Mouse (Mus musculus): Measurements from ENCODE around the gene Abcc12. TPM values are rescaled to one million over a fixed set of nuclear protein-coding genes. Genes with fewer than 3 reads are reported as not detected.

The Abcc12 gene
- total and polyA plus RNA-seq, 3 experiments, result not detected

GRCm38 (mm10) chr8:86540906-86541305 is 39.6 kb downstream of the Abcc12 start:
- Histone ChIP-seq H3K4me3 (ENCODE audit: control insufficient read depth in 1 of 2, insufficient read depth in 1 of 2, low read depth in 2 of 2, low read length in 2 of 2) (no peak overlapping the region), H3K79me2 (ENCODE audit: control insufficient read depth, insufficient read depth, low read length, poor library complexity) (no peaks in the 10 kb centered on the region), H3K4me1 (ENCODE audit: control insufficient read depth in 1 of 2, insufficient read depth in 2 of 2, low read length in 2 of 2) (no peaks in the 10 kb centered on the region), H3K9ac (ENCODE audit: control insufficient read depth, low read depth, low read length, poor library complexity, severe bottlenecking) (no peak overlapping the region), H3K27ac (ENCODE audit: control insufficient read depth, low read depth, low read length) (no peak overlapping the region), H3K9me3 (replicated peaks; ENCODE audit: insufficient read depth, low read length) (no peaks in the 10 kb centered on the region), H3K27me3 (ENCODE audit: control insufficient read depth in 1 of 2, insufficient read depth in 2 of 2, low read length in 2 of 2) (no peaks in the 10 kb centered on the region; a peak in 1 of 4 replicates), H3K36me3 (ENCODE audit: control insufficient read depth in 1 of 2, insufficient read depth in 2 of 2, low read length in 2 of 2) (no peaks in the 10 kb centered on the region)
- TF ChIP-seq USF1 (IDR thresholded peaks at IDR 0.05; ENCODE audit: low read depth, low read length), result no peak
- no peak for TF ChIP-seq GATA1 (IDR thresholded peaks at IDR 0.05; ENCODE audit: low read depth, low read length)
- TF ChIP-seq USF2 (IDR thresholded peaks at IDR 0.05; ENCODE audit: borderline replicate concordance in 1 of 2, insufficient read depth in 1 of 2, low read depth in 1 of 2, low read length in 2 of 2), result no peak
- TF ChIP-seq ZMIZ1 (IDR thresholded peaks at IDR 0.05; ENCODE audit: low read depth, low read length), result no peak
- no peak for TF ChIP-seq TCF12 (IDR thresholded peaks at IDR 0.05; ENCODE audit: low read depth, low read length)
- no peak for TF ChIP-seq MAZ (IDR thresholded peaks at IDR 0.05; ENCODE audit: low read depth, low read length)
- TF ChIP-seq RAD21 (IDR thresholded peaks at IDR 0.05; ENCODE audit: low read depth, low read length), result no peak
- no peak for TF ChIP-seq HCFC1 (IDR thresholded peaks at IDR 0.05; ENCODE audit: low read depth, low read length)
- no peak for DNase-seq (ENCODE audit: low read depth, low spot score)

GRCm38 (mm10) chr8:86540376-86540775 is 40.1 kb downstream of the Abcc12 start:
- H3K9ac ChIP-seq (ENCODE audit: control insufficient read depth, low read depth, low read length, poor library complexity, severe bottlenecking), result no peak overlapping the region
- H3K27ac ChIP-seq (ENCODE audit: control insufficient read depth, low read depth, low read length), result no peak overlapping the region
- no peaks in the 10 kb centered on the region for H3K36me3 ChIP-seq (ENCODE audit: control insufficient read depth in 1 of 2, insufficient read depth in 2 of 2, low read length in 2 of 2)
- no peaks in the 10 kb centered on the region for H3K9me3 ChIP-seq (replicated peaks; ENCODE audit: insufficient read depth, low read length)
- H3K4me1 ChIP-seq (ENCODE audit: control insufficient read depth in 1 of 2, insufficient read depth in 2 of 2, low read length in 2 of 2), result no peaks in the 10 kb centered on the region
- no peak overlapping the region for H3K4me3 ChIP-seq (ENCODE audit: control insufficient read depth in 1 of 2, insufficient read depth in 1 of 2, low read depth in 2 of 2, low read length in 2 of 2)
- no peak for DNase-seq (ENCODE audit: low read depth, low spot score)
- H3K79me2 ChIP-seq (ENCODE audit: control insufficient read depth, insufficient read depth, low read length, poor library complexity), result no peaks in the 10 kb centered on the region
- H3K27me3 ChIP-seq (ENCODE audit: control insufficient read depth in 1 of 2, insufficient read depth in 2 of 2, low read length in 2 of 2), result no peaks in the 10 kb centered on the region; a peak in 1 of 4 replicates
- TF ChIP-seq TBP (IDR thresholded peaks at IDR 0.05; ENCODE audit: low read depth, low read length), result no peak
- TF ChIP-seq ETS1 (IDR thresholded peaks at IDR 0.05; ENCODE audit: low read depth, low read length), result no peak

GRCm38 (mm10) chr8:86536663-86536987 is 43.9 kb downstream of the Abcc12 start:
- TF ChIP-seq ZC3H11A (IDR thresholded peaks at IDR 0.05; ENCODE audit: low read depth, low read length) (no peak), POLR2A (IDR thresholded peaks at IDR 0.05; ENCODE audit: control insufficient read depth in 1 of 2, insufficient read depth in 1 of 2, low read depth in 1 of 2, low read length in 2 of 2, poor library complexity in 1 of 2) (no peak), MAFK (IDR thresholded peaks at IDR 0.05; ENCODE audit: borderline replicate concordance, low read depth, low read length) (no peak), MAZ (IDR thresholded peaks at IDR 0.05; ENCODE audit: low read depth, low read length) (no peak), SIN3A (IDR thresholded peaks at IDR 0.05; ENCODE audit: low read length) (no peak), UBTF (IDR thresholded peaks at IDR 0.05; ENCODE audit: borderline replicate concordance, insufficient read depth, low read depth, low read length) (no peak), EP300 (IDR thresholded peaks at IDR 0.05; ENCODE audit: low read depth in 1 of 2, low read length in 2 of 2) (no peak), RAD21 (IDR thresholded peaks at IDR 0.05; ENCODE audit: low read depth, low read length) (no peak), RCOR1 (IDR thresholded peaks at IDR 0.05; ENCODE audit: low read depth, low read length) (no peak), GABPA (IDR thresholded peaks at IDR 0.05; ENCODE audit: low read depth, low read length) (no peak), BHLHE40 (IDR thresholded peaks at IDR 0.05; ENCODE audit: borderline replicate concordance, low read depth, low read length) (no peak), E2F4 (IDR thresholded peaks at IDR 0.05; ENCODE audit: borderline replicate concordance, low read depth, low read length) (no peak)
- no peak for DNase-seq (ENCODE audit: low read depth, low spot score)
- Histone ChIP-seq H3K36me3 (ENCODE audit: control insufficient read depth in 1 of 2, insufficient read depth in 2 of 2, low read length in 2 of 2) (no peaks in the 10 kb centered on the region), H3K79me2 (ENCODE audit: control insufficient read depth, insufficient read depth, low read length, poor library complexity) (no peaks in the 10 kb centered on the region), H3K4me3 (ENCODE audit: control insufficient read depth in 1 of 2, insufficient read depth in 1 of 2, low read depth in 2 of 2, low read length in 2 of 2) (no peak overlapping the region), H3K4me1 (ENCODE audit: control insufficient read depth in 1 of 2, insufficient read depth in 2 of 2, low read length in 2 of 2) (no peaks in the 10 kb centered on the region), H3K27ac (ENCODE audit: control insufficient read depth, low read depth, low read length) (no peak overlapping the region), H3K27me3 (ENCODE audit: control insufficient read depth in 1 of 2, insufficient read depth in 2 of 2, low read length in 2 of 2) (no peaks in the 10 kb centered on the region; a peak in 1 of 4 replicates), H3K9ac (ENCODE audit: control insufficient read depth, low read depth, low read length, poor library complexity, severe bottlenecking) (no peak overlapping the region), H3K9me3 (replicated peaks; ENCODE audit: insufficient read depth, low read length) (no peaks in the 10 kb centered on the region)

All from MEL (cell line).